Mouse (Mus musculus) cerebellum, postnatal 10 days (tissue): ENCODE data around the gene Auts2.
A peak's percentile ranks its signal among the peaks of the same experiment; 100 is the strongest.

Source experiments
- DNase-seq, 2 experiments: peaks; one replicate each; pipeline ENCODE4 v3.0.0; 2021; ENCODE audit warnings: mixed read lengths in 2 of 2

Gene Auts2

GRCm38 (mm10) chr5:131875976-131876375, 667.2 kb downstream of the Auts2 start:
- DNase-seq: no peak

GRCm38 (mm10) chr5:131873116-131873515, 670.0 kb downstream of the Auts2 start:
- peak; percentile 96 to 97 for DNase-seq

GRCm38 (mm10) chr5:131869711-131870499, 673.2 kb downstream of the Auts2 start:
- no peak for DNase-seq

- DNase-seq: peak; percentile 20 to 27
These were observed 677.9 kb downstream of the Auts2 start for GRCm38 (mm10) chr5:131865200-131865599.

- DNase-seq: no peak
These were observed 685.2 kb downstream of the Auts2 start for GRCm38 (mm10) chr5:131857976-131858375.

- DNase-seq: peak in 1 of 2 experiments; percentile 20
These were observed 687.8 kb downstream of the Auts2 start for GRCm38 (mm10) chr5:131855358-131855757.

GRCm38 (mm10) chr5:131851597-131852453, 691.3 kb downstream of the Auts2 start:
- no peak for DNase-seq

GRCm38 (mm10) chr5:131850632-131851335, 692.4 kb downstream of the Auts2 start:
- DNase-seq: no peak

- DNase-seq: no peak
These were observed 693.5 kb downstream of the Auts2 start for GRCm38 (mm10) chr5:131849644-131850043.

GRCm38 (mm10) chr5:131844519-131844800, 698.7 kb downstream of the Auts2 start:
- DNase-seq: no peak

GRCm38 (mm10) chr5:131843766-131844518, 699.2 kb downstream of the Auts2 start:
- peak; percentile 22 to 51 for DNase-seq

- no peak for DNase-seq
These were observed 703.4 kb downstream of the Auts2 start for GRCm38 (mm10) chr5:131839657-131840315.

GRCm38 (mm10) chr5:131839023-131839422, 704.1 kb downstream of the Auts2 start:
- DNase-seq: no peak

- no peak for DNase-seq
These were observed 705.1 kb downstream of the Auts2 start for GRCm38 (mm10) chr5:131838064-131838463.

- no peak for DNase-seq
These were observed 707.0 kb downstream of the Auts2 start for GRCm38 (mm10) chr5:131836014-131836735.

GRCm38 (mm10) chr5:131832891-131833876, 710.0 kb downstream of the Auts2 start:
- DNase-seq: no peak

GRCm38 (mm10) chr5:131830111-131830510, 713.0 kb downstream of the Auts2 start:
- peak; percentile 35 to 36 for DNase-seq

GRCm38 (mm10) chr5:131829248-131829647, 713.9 kb downstream of the Auts2 start:
- peak; percentile 44 for DNase-seq

GRCm38 (mm10) chr5:131828607-131829006, 714.5 kb downstream of the Auts2 start:
- no peak for DNase-seq
